Mouse (Mus musculus) liver, embryonic 14.5 days (tissue): ENCODE measurements around the gene Hoxd3. TPM values are rescaled to one million over a fixed set of nuclear protein-coding genes. Genes with fewer than 3 reads are reported as not detected.

Experiments
- ATAC-seq: fragments of 200-750 bp; cut with Nextera tagmentation; 2 replicates; pipeline ENCODE4 v1.8.0; 2017; ENCODE audit warnings: moderate number of reproducible peaks, mild to moderate bottlenecking, moderate library complexity; ENCODE audit not compliant: insufficient read depth
- DNase-seq, 3 experiments: peaks; one replicate each; pipeline ENCODE4 v3.0.0-alpha.2; 2012 to 2013; ENCODE audit warnings: low read depth in 3 of 3, low spot score in 3 of 3
- H3K27ac ChIP-seq: fragments of 300-500 bp; sonication (generic); 2 replicates; pipeline ENCODE4 v1.5.1; 2014; ENCODE audit warnings: moderate library complexity, mild to moderate bottlenecking, control low read depth, inconsistent platforms
- H3K27me3 ChIP-seq: fragments of 300-500 bp; sonication (generic); 2 replicates; pipeline ENCODE4 v1.6.1; 2014; ENCODE audit warnings: mild to moderate bottlenecking, low read length, moderate library complexity; ENCODE audit not compliant: control insufficient read depth, insufficient read depth
- H3K36me3 ChIP-seq: fragments of 300-500 bp; sonication (generic); replicated peaks from 2 replicates; pipeline ENCODE4 v1.6.1; 2014; ENCODE audit warnings: low read depth; ENCODE audit not compliant: control insufficient read depth, insufficient read depth
- H3K4me1 ChIP-seq, 2 experiments: fragments of 200-500 bp in 1 of 2; fragments of 300-500 bp in 1 of 2; sonication (generic) in 1 of 2; replicated peaks; 2 replicates each; pipeline ENCODE4 v1.6.1; 2012 to 2014; ENCODE audit warnings: antibody characterized with exemption in 1 of 2, inconsistent platforms in 1 of 2, low read length in 1 of 2; ENCODE audit not compliant: control insufficient read depth in 2 of 2, insufficient read depth in 2 of 2
- H3K4me2 ChIP-seq: fragments of 300-500 bp; sonication (generic); 2 replicates; pipeline ENCODE4 v1.6.1; 2014; ENCODE audit warnings: low read depth, mild to moderate bottlenecking, control low read depth, moderate library complexity
- H3K4me3 ChIP-seq, 2 experiments: fragments of 200-500 bp in 1 of 2; fragments of 300-500 bp in 1 of 2; sonication (generic) in 1 of 2; 2 replicates each; pipeline ENCODE4 v1.5.1; 2012 to 2014; ENCODE audit warnings: low read depth in 2 of 2, low read length in 2 of 2, mild to moderate bottlenecking in 2 of 2, control low read depth in 1 of 2, inconsistent platforms in 1 of 2, moderate library complexity in 1 of 2; ENCODE audit not compliant: insufficient read depth in 1 of 2
- H3K9ac ChIP-seq: fragments of 300-500 bp; sonication (generic); replicated peaks from 2 replicates; pipeline ENCODE4 v1.6.1; 2014; ENCODE audit warnings: mild to moderate bottlenecking, control low read depth, moderate library complexity
- H3K9me3 ChIP-seq: fragments of 300-500 bp; sonication (generic); 2 replicates; pipeline ENCODE4 v1.6.1; 2016; ENCODE audit warnings: low read length, mixed read lengths; ENCODE audit not compliant: control insufficient read depth
- CTCF ChIP-seq: IDR thresholded peaks from 2 replicates; pipeline ENCODE4 v1.5.1; 2016; ENCODE audit warnings: antibody characterized with exemption, low read depth, control low read depth
- EP300 ChIP-seq: IDR thresholded peaks from 2 replicates; pipeline ENCODE4 v1.6.1; 2016; ENCODE audit warnings: antibody characterized with exemption, low read depth
- WGBS: fragments of 180-500 bp; shearing (Covaris S2); extraction: QIAGEN DNeasy Blood & Tissue Kit; methylation state at CpG from one replicate; pipeline ENCODE4 v1.1.7; 2014; ENCODE audit not compliant: insufficient replicate concordance; 5-methylcytosine and 5-hydroxymethylcytosine counted together
- polyA plus RNA-seq, 2 experiments: library from polyadenylated mRNA; depleted of rRNA in 1 of 2; stranded (reverse) in 1 of 2; unstranded in 1 of 2; fragments of >200 nt; fragmentation: Nextera tagmentation in 1 of 2; extraction: Ambion mirVana in 1 of 2; gene quantifications; 2 replicates each; pipeline versions ENCODE4 v1.2.1 to v1.2.3; 2012 to 2014

Gene Hoxd3
- polyA plus RNA-seq, 2 experiments, result 0.02 TPM; not detected in 1

DNA sequence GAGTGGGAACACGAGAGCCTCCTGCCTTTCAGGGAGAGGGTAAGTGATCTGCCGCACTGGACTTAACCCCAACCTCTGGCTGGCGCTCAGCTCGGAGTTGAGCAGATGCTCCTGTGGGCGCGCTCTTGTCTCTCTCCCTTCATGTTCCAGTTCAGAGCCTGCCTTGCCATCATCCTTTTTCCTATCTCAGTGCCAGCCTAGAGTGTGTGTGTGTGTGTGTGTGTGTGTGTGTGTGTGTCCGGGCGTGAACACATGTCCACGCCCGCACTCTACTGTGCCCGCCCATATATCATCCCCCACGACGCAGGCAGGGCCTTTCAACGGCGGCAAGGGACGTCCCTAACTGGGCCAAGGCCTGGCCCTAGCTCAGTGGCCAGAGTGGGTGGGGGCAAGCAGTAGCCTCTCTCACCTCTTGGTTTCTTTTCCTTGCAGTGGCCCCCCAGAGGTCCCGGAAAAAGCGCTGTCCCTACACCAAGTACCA, 28.2 kb upstream of the Hoxd3 start:
- Histone ChIP-seq H3K4me3 (no peak overlapping the region), H3K9ac (no peak overlapping the region), H3K4me2 (no peak overlapping the region), H3K27ac (no peak overlapping the region), H3K36me3 (no peaks in the 10 kb centered on the region), H3K4me1 (no peaks in the 10 kb centered on the region), H3K9me3 (no peaks in the 10 kb centered on the region), H3K27me3 (peaks cover 97% of the 10 kb centered on the region)
- DNase-seq (no peak), ATAC-seq (no peak)
- WGBS, result 3% methylated on average over 18 of the region's 18 CpGs
- no peak for TF ChIP-seq EP300
- TF ChIP-seq CTCF, result no peak

- 1% methylated on average over 12 of the region's 12 CpGs for WGBS
- Histone ChIP-seq H3K4me2 (no peak overlapping the region), H3K4me1 (no peaks in the 10 kb centered on the region), H3K9ac (no peak overlapping the region), H3K9me3 (no peaks in the 10 kb centered on the region), H3K27ac (no peak overlapping the region), H3K36me3 (no peaks in the 10 kb centered on the region), H3K4me3 (no peak overlapping the region), H3K27me3 (peaks cover 97% of the 10 kb centered on the region)
- no peak for TF ChIP-seq EP300
- no peak for TF ChIP-seq CTCF
- ATAC-seq (no peak), DNase-seq (no peak)
Observed at GRCm38 (mm10) chr2:74684106-74684505, 27.6 kb upstream of the Hoxd3 start.

DNA sequence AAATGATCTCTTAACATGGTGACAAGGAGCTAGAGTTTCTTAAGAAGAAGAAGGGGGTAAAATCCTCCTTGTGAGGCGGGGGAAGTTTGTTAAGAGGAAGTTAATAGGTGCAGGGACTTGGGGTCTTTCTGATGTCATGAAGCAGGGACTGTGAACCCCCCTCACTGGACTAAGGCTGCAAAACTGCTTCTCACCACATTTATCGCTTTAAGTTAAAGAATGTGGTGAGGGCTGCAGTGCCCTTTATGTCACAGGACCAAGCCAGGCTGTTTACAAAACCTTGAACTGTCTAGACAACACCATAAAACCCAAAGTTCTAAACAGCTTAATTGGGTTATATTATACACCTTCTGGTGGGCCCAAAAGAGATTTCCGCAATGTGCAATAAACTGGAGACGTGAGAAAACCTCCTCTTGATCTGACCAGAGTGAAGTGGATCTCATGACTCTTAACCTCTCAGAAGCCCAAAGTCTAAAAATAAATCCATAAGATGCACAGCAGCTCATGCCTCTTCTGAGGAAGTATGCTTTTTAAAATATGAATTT, 26.6 kb upstream of the Hoxd3 start:
- Histone ChIP-seq H3K36me3 (no peaks in the 10 kb centered on the region), H3K4me2 (no peak overlapping the region), H3K9me3 (no peaks in the 10 kb centered on the region), H3K27me3 (peaks cover 97% of the 10 kb centered on the region), H3K4me1 (no peaks in the 10 kb centered on the region), H3K9ac (no peak overlapping the region), H3K4me3 (no peak overlapping the region), H3K27ac (no peak overlapping the region)
- TF ChIP-seq CTCF, result no peak
- TF ChIP-seq EP300, result no peak
- no peak for ATAC-seq
- no peak for DNase-seq
- WGBS, result 16% methylated on average over 4 of the region's 4 CpGs

DNA sequence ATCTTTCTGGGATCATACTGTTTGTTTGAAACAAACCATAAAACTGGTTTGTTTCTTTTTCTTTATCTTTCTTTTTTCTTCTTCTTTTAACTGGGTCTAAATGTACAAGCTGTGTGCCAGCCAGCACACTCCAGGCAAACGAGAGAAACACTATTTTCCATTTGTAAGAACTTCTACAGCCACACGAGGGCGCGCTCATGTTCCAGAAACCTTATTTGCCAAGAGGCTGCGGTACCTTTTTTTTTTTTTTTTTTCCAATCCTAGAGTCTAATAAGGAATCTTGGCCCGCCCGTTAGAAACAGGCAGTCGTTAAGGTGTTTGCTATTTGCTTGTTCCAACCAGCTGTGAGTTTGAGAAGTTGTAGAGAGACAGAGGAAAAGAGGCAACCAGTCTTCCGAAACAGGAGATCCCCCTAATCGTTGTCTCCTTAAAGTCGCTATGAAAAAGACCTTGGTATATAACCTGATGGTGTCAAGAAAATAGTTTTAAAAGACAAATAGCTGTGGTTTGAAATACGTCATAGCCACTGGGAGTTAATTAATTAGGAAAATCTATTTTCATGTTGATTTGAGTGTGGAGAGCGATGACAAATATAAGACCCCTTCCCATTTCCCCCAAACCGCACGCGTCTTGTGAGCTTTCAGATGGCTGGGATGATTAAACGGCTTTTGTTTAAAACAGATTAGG, 25.3 kb upstream of the Hoxd3 start:
- TF ChIP-seq CTCF, result peak; percentile 32; the same call in 1 of the 2 replicates
- no peak for TF ChIP-seq EP300
- Histone ChIP-seq H3K4me3 (no peak overlapping the region), H3K9me3 (no peaks in the 10 kb centered on the region), H3K4me2 (no peak overlapping the region), H3K36me3 (no peaks in the 10 kb centered on the region), H3K9ac (no peak overlapping the region), H3K4me1 (no peaks in the 10 kb centered on the region), H3K27ac (no peak overlapping the region), H3K27me3 (peaks cover 97% of the 10 kb centered on the region)
- WGBS, result 7% methylated on average over 17 of the region's 17 CpGs
- DNase-seq (no peak), ATAC-seq (no peak)

- H3K36me3 ChIP-seq, result no peaks in the 10 kb centered on the region
- no peak for DNase-seq
- H3K4me1 ChIP-seq, result no peaks in the 10 kb centered on the region
- H3K9me3 ChIP-seq, result no peaks in the 10 kb centered on the region
- no peak for ATAC-seq
- no peak overlapping the region for H3K27ac ChIP-seq
- no peak overlapping the region for H3K9ac ChIP-seq
- H3K4me3 ChIP-seq, result no peak overlapping the region
- peaks cover 97% of the 10 kb centered on the region for H3K27me3 ChIP-seq
- WGBS, result 1% methylated on average over 27 of the region's 27 CpGs
- no peak overlapping the region for H3K4me2 ChIP-seq
- no peak for TF ChIP-seq CTCF
- no peak for TF ChIP-seq EP300
Observed at GRCm38 (mm10) chr2:74686988-74687697, 24.6 kb upstream of the Hoxd3 start.
